Mouse (Mus musculus) kidney, postnatal 36 days (tissue): ENCODE data around the gene Kcnip1.

Experiments used
- DNase-seq, 2 experiments: peaks; one replicate each; pipeline ENCODE4 v3.0.0; 2021 to 2022; ENCODE audit warnings: mixed read lengths in 2 of 2

Gene Kcnip1

GRCm38 (mm10) chr11:33980146-33980545, 12.8 kb downstream of the Kcnip1 start:
- DNase-seq = no peak

DNA sequence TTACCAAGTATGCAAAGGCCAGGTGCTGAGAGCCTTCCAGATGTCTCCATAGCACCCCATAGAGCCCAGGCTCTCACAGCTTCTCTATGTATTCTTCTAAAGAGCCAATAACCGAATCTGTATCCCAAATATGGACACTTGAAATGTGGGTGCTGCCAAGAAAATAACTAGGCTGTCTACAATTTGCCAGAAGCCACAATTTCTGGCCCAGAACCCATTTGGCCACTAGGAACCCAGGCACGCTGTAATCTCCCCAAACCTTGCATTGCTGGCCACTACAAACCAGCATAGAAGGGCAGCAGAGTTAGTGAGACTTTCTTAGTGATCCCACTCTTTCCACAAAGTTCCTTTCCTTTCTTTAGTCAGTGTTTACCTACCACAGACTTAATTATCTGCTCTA, 17.8 kb downstream of the Kcnip1 start:
- no peak for DNase-seq

GRCm38 (mm10) chr11:33974341-33975040, 18.5 kb downstream of the Kcnip1 start:
- DNase-seq = no peak

DNA sequence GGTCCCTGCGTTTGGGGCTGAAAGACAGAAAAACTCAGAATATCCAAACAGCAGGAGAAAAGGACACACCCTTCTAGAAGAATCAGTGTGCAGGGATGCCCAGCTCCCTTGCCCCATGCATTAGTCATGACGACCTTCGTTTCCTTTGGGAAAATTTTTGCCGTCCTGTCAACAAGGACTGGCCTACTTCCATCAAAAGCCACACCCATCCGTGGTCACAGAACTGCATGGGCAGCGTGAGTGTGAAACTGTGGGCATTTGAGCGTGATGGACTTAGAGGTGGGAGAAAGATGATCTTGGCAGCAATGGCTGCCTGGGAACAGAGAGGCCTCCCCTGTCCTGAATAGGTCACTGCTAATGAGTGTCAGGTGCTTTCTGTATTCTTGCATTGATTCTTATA, 20.8 kb downstream of the Kcnip1 start:
- DNase-seq = no peak

DNA sequence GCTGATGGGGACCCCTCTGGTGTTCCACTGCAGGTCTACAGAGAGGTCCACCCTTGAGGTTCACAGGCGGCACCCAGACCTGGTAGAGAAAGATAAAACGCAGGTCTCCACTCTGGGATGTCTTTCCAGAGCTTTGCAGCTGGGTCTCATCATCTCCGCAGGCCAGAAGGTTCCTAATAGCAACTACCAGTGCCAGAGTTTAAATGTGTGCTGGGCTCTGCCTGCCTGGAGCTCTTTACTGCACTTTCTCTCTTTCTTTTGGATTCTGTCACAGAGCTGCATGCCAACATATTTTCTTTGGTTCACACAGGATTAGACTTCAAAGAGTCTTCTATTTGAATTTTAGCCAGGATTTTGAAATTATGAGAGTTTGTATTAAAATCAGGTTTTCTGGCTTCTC, 23.8 kb downstream of the Kcnip1 start:
- DNase-seq = no peak

DNA sequence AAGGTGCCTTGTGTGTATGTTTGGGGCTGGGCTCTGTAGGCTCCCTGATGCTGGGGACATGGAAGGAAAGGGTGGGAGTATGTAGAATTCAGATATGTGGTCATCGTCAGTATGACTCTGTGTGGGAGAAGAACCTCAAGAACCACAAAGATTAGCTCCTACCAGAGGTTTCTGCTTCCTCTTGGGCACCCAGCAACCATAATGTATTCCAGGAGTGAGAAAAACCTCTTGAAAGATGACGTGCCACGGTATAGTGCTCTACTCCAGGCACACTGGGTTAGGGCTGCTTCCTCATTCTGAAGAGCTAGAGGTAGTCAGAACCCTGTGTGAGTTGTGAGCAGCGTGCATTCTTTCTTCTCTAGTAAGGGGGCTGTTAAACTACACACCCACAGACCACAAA, 25.2 kb downstream of the Kcnip1 start:
- DNase-seq = no peak

- DNase-seq = no peak
Observed at GRCm38 (mm10) chr11:33965380-33965779, 27.6 kb downstream of the Kcnip1 start.

DNA sequence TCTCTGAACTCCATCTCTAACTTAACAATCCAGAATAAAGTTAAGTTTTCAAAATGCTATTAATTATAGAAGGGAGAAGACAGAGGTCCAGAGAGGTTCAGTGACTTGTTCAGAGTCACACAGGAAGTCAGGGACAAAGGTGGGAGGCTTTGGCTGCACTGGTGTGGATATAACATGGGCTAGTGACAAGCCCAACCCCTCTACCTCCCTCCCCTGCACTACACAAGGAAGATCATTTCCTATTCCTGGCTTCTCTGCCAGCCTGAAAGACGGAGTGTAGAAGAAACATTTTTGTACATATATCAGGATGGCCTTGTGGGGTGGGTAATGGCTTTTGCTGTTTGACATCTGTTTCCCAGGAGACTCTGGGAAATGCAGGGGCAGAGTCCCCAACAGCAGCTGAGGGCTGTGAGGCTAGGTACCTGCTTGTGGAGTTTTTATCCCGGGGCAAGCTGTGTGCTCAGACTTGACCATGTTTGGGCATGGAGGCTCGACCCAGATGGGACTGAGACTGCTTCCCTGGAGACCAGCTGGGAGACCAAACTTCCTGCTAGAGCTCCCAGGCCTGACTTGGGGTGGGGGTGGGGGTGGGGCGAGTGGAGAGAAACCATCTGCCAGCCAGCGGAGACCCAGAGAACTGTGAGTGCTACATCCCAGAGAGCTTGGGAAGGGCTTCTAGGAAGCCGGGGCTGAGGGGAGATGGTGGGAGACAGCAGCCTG, 30.1 kb downstream of the Kcnip1 start, which contains the start of gene Kcnmb1:
TSS of gene Kcnmb1 (plus strand) at position 326 of the 720 bp plus-strand sequence.
- peak; percentile 13 to 15 for DNase-seq

DNA sequence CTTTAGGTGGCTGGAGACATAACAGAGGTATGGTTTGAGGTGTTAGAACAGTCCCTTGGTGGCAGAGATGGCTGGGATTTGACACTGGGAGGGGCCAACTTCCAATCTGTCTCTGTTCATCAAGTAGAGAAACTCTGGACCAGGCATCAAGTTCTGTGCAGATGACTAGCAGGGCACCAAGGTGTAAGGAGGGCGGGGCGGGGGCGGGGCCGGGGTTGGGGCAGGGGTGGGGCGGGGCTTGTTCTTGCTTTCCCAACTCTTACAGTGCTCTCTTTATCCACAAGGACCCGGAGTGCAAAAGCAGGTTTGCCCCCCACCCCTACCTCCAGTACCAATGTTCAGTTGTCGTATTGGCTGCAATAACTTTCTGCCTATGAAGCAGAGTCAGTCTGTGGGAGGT, 30.8 kb downstream of the Kcnip1 start:
- no peak for DNase-seq

DNA sequence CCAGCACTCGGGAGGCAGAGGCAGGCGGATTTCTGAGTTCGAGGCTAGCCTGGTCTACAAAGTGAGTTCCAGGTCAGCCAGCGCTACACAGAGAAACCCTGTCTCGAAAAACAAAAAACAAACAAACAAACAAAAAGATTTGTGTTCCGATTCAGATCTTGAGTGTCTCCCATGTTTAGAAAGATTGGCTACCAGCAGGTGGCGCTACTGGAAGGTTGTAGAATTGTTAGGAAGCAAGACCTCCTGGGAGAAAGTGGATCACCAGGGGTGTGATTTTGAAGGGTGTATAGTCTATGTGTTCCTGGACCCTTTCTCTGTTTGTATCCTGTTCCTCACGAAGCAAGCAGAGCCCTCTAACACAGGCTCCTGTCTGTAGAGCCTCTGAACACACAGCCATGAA, 34.2 kb downstream of the Kcnip1 start:
- DNase-seq = peak in 1 of 2 experiments; percentile 74

DNA sequence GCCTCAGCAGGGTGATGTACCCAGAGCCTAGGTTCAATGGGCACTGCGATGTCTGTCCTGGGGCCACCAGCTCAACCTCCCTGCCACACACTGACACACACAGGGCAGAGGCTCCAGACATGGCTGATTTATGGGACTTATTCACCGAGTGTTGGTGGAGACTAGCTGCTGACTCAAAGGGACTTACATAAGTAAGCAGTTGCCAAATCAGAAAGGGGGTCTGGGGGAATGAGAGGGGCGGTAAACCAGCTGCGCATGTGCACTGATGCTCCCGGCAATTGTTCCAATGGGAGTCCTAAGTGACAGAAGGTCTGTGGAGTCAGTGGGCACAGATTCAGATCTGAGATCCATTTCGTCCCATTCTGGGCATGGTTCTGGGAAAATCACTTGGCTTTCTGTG, 35.4 kb downstream of the Kcnip1 start:
- DNase-seq = no peak

DNA sequence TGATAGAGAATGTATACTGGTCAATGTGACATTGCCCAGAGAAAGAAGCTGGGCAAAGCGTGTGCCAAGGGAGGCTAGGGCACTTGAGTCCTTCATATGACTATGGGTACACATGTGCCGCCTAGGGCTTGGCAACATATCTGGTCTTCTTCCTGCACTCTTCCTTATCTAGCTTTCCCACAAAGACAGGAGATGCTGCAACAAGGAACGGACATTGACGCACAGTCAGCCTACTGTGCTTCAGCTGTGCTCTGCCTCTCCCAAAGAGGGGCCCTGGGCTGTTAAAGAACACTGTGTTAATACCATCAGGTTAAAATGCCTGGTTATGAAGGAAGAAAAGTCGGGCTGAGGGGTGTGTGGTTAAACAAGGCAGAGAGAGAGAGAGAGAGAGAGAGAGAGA, 36.3 kb downstream of the Kcnip1 start:
- DNase-seq = no peak

GRCm38 (mm10) chr11:33955982-33956381, 37.0 kb downstream of the Kcnip1 start:
- DNase-seq = no peak

GRCm38 (mm10) chr11:33951684-33952625, 41.0 kb downstream of the Kcnip1 start:
- no peak for DNase-seq

DNA sequence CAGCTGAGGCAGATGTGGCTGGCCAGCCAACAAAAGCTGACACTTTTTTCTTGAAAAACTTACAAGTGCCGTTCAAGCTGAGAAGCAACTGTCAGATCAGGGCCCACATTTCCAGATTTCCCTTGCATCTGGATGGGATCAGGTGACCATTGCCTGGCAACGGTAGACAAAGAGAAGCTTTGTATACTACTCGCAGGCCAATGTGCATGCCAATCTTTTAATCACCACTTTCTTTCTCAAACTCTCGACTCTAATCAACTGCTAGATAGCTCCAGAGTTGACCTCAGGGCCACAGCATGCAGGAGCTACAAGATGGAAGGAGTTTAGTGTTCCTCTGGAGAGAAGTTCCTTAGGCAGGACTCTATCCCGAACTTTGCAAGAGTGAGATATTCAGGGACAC, 41.8 kb downstream of the Kcnip1 start:
- no peak for DNase-seq

- no peak for DNase-seq
Observed at GRCm38 (mm10) chr11:33946501-33946900, 46.5 kb downstream of the Kcnip1 start.

DNA sequence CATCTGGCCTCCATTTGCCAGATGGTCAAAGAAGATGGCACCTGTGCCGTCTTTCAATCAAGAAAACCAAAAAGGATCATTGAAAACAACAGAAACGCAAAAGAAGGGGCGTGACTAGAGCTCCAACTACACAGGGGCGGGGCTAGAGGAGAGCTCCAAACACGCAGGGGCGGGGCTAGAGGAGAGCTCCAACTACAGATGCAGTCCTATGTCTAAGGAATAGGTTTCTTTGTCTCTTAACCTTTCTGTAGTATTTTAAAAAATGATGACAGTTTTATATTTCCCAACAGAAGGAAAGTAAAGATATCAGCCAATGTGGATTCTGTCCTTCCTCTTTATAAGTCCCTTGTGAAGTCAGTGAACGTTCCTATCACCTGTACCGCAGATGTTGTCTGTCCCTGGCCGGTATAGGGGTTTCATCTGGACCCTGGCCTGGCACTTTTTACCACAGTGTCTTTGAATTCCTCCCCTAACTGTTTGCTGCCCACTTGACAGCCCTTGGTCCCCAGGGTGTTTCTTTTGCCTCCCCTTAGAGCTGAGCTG, 48.1 kb downstream of the Kcnip1 start:
- no peak for DNase-seq

GRCm38 (mm10) chr11:33944067-33944785, 48.7 kb downstream of the Kcnip1 start:
- DNase-seq = peak in 1 of 2 experiments; percentile 42

GRCm38 (mm10) chr11:33943565-33943964, 49.4 kb downstream of the Kcnip1 start:
- no peak for DNase-seq

DNA sequence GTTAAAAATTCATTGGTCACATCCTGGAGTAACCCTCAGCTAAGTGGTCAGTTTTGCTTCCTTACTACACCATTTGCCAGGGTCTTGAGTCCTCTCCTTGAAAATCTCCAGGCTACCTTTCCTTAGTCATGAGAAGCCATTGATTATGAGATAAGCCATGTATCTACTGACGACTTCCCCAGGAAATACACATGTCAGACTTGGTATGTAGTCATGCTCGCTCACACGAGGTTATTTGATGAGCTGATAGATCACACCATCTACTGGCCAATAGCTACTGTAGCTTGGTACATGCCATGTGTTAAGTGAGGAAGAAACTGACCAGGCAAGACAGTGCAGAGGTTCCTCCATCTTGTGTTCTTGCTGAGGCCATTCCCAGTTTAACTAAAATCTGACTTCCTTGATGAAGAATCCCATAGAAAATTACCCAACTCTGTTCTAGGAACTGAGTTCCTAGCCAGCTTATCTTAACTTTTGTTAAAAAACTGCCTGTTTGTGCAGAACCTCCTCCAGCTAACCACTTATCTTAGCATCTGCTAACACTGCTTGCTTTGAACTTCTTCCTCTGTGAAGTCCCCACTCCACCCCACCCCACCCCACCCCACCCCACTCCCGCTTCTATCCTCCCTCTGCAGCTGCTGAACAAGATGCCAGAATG, 53.4 kb downstream of the Kcnip1 start:
- DNase-seq = no peak

GRCm38 (mm10) chr11:33938561-33939274, 54.2 kb downstream of the Kcnip1 start:
- DNase-seq = no peak
